Mouse (Mus musculus): ENCODE measurements around the gene Osbpl8. TPM values are rescaled to one million over a fixed set of nuclear protein-coding genes. Genes with fewer than 3 reads are reported as not detected.
"Not testable (repeated sequence)": the region's sequence is repeated elsewhere in the genome, so short reads cannot be mapped to it uniquely, and the experiment has no call there.

Gene Osbpl8
- total RNA-seq, 2 experiments from 2014 or later = 68.2 to 78.9 TPM

- intact Hi-C loops (cut with DNase I) = loop anchor here (5.0 to 10.0 kb wide), 2 partner anchors 116 to 711 kb away; no protein-coding TSS in a partner anchor
Measured at GRCm38 (mm10) chr10:111223218-111223830, 58.8 kb downstream of the Osbpl8 start.

GRCm38 (mm10) chr10:111224696-111225095, 60.1 kb downstream of the Osbpl8 start:
- DNase-seq = no peak
- intact Hi-C loops (cut with DNase I) = loop anchor here (5.0 to 10.0 kb wide), 6 partner anchors 48 to 710 kb away; partner anchors contain the start of gene Nap1l1

More at GRCm38 (mm10) chr10:111223218-111223830, 58.8 kb downstream of the Osbpl8 start:
- DNase-seq = no peak

GRCm38 (mm10) chr10:111226508-111226907, 62.0 kb downstream of the Osbpl8 start:
- peak; percentile 90 to 96 for DNase-seq
- intact Hi-C loops (cut with DNase I) = loop anchor here (5.0 to 10.0 kb wide), 5 partner anchors 46 to 708 kb away; partner anchors contain the start of gene Nap1l1

GRCm38 (mm10) chr10:111232237-111232636, 67.7 kb downstream of the Osbpl8 start:
- intact Hi-C loops (cut with DNase I); DNase-seq: not testable (repeated sequence)

GRCm38 (mm10) chr10:111233476-111234130, 69.1 kb downstream of the Osbpl8 start:
- intact Hi-C loops (cut with DNase I) = no loop called here
- DNase-seq = no peak

GRCm38 (mm10) chr10:111234450-111235288, 70.1 kb downstream of the Osbpl8 start:
- intact Hi-C loops (cut with DNase I) = no loop called here
- no peak for DNase-seq

- no peak for DNase-seq
- intact Hi-C loops (cut with DNase I) = no loop called here
Measured at GRCm38 (mm10) chr10:111235289-111235570, 70.7 kb downstream of the Osbpl8 start.

GRCm38 (mm10) chr10:111237434-111237833, 72.9 kb downstream of the Osbpl8 start:
- intact Hi-C loops (cut with DNase I) = no loop called here
- DNase-seq = no peak

GRCm38 (mm10) chr10:111242677-111243076, 78.1 kb downstream of the Osbpl8 start:
- DNase-seq = no peak
- intact Hi-C loops (cut with DNase I) = no loop called here

GRCm38 (mm10) chr10:111247609-111248008, 83.1 kb downstream of the Osbpl8 start:
- intact Hi-C loops (cut with DNase I) = no loop called here
- no peak for DNase-seq

- no peak for DNase-seq
- intact Hi-C loops (cut with DNase I) = no loop called here
Measured at GRCm38 (mm10) chr10:111248177-111248576, 83.6 kb downstream of the Osbpl8 start.

GRCm38 (mm10) chr10:111250192-111250591, 85.6 kb downstream of the Osbpl8 start:
- intact Hi-C loops (cut with DNase I) = no loop called here
- DNase-seq = no peak

- intact Hi-C loops (cut with DNase I) = no loop called here
- no peak for DNase-seq
Measured at GRCm38 (mm10) chr10:111251666-111252065, 87.1 kb downstream of the Osbpl8 start.

- intact Hi-C loops (cut with DNase I) = no loop called here
- DNase-seq = no peak
Measured at GRCm38 (mm10) chr10:111255228-111255627, 90.7 kb downstream of the Osbpl8 start.

- intact Hi-C loops (cut with DNase I) = no loop called here
- no peak for DNase-seq
Measured at GRCm38 (mm10) chr10:111256156-111256555, 91.6 kb downstream of the Osbpl8 start.

GRCm38 (mm10) chr10:111257358-111257757, 92.8 kb downstream of the Osbpl8 start:
- no peak for DNase-seq
- intact Hi-C loops (cut with DNase I) = no loop called here

GRCm38 (mm10) chr10:111258256-111258655, 93.7 kb downstream of the Osbpl8 start:
- no peak for DNase-seq

GRCm38 (mm10) chr10:111271687-111272086, 107.1 kb downstream of the Osbpl8 start:
- intact Hi-C loops (cut with DNase I) = loop anchor here (5.0 kb wide), 1 partner anchor 44 kb away; no protein-coding TSS in a partner anchor
- peak; percentile 16 to 21 for DNase-seq

More at GRCm38 (mm10) chr10:111258256-111258655, 93.7 kb downstream of the Osbpl8 start:
- intact Hi-C loops (cut with DNase I) = no loop called here

- no peak for DNase-seq
- intact Hi-C loops (cut with DNase I) = loop anchor here (5.0 kb wide), 1 partner anchor 46 kb away; no protein-coding TSS in a partner anchor
Measured at GRCm38 (mm10) chr10:111272905-111273304, 108.4 kb downstream of the Osbpl8 start.

GRCm38 (mm10) chr10:111273463-111274088, 109.0 kb downstream of the Osbpl8 start:
- no peak for DNase-seq
- intact Hi-C loops (cut with DNase I) = loop anchor here (5.0 kb wide), 1 partner anchor 46 kb away; no protein-coding TSS in a partner anchor
